Mouse (Mus musculus) heart, adult 2 months (tissue): ENCODE measurements around the gene Fancg. TPM values are rescaled to one million over a fixed set of nuclear protein-coding genes. Genes with fewer than 3 reads are reported as not detected.
"Not testable (repeated sequence)": the region's sequence is repeated elsewhere in the genome, so short reads cannot be mapped to it uniquely, and the experiment has no call there.

ENCODE experiments used
- DNase-seq, 2 experiments: peaks; one replicate each; pipeline ENCODE4 v3.0.0; 2021
- H3K27ac ChIP-seq: fragments of 200-600 bp; 2 replicates; pipeline ENCODE4 v1.8.1; 2022
- H3K27me3 ChIP-seq: fragments of 200-500 bp; 2 replicates; pipeline ENCODE4 v1.6.1; 2012; ENCODE audit warnings: mild to moderate bottlenecking, low read length, inconsistent platforms, mixed read lengths; ENCODE audit not compliant: control insufficient read depth, insufficient read depth
- H3K36me3 ChIP-seq: fragments of 200-500 bp; 2 replicates; pipeline ENCODE4 v1.6.1; 2012; ENCODE audit warnings: low read length, inconsistent platforms; ENCODE audit not compliant: control insufficient read depth, insufficient read depth
- H3K4me1 ChIP-seq: fragments of 200-500 bp; 2 replicates; pipeline ENCODE4 v1.6.1; 2011; ENCODE audit warnings: low read length; ENCODE audit not compliant: control insufficient read depth, insufficient read depth
- H3K4me3 ChIP-seq: fragments of 200-600 bp; 2 replicates; pipeline ENCODE4 v1.8.1; 2022
- H3K79me2 ChIP-seq: fragments of 200-500 bp; replicated peaks from 2 replicates; pipeline ENCODE4 v1.6.1; 2012; ENCODE audit warnings: mild to moderate bottlenecking, inconsistent platforms, low read length, moderate library complexity, mixed read lengths; ENCODE audit not compliant: control insufficient read depth, insufficient read depth
- H3K9ac ChIP-seq: fragments of 200-500 bp; 2 replicates; pipeline ENCODE4 v1.6.1; 2012; ENCODE audit warnings: low read depth, mild to moderate bottlenecking, control low read depth, inconsistent platforms, low read length, mixed read lengths
- CTCF ChIP-seq: fragments of 200-600 bp; IDR thresholded peaks from 2 replicates; pipeline ENCODE4 v1.8.1; 2022; ENCODE audit warnings: antibody characterized with exemption, mild to moderate bottlenecking, moderate library complexity
- EP300 ChIP-seq: fragments of 200-500 bp; IDR thresholded peaks from 2 replicates; pipeline ENCODE4 v1.6.1; 2011; ENCODE audit warnings: low read depth, low read length, control low read depth; ENCODE audit not compliant: insufficient read depth
- POLR2A ChIP-seq: fragments of 200-500 bp; IDR thresholded peaks from 2 replicates; pipeline ENCODE4 v1.6.1; 2011; ENCODE audit warnings: mild to moderate bottlenecking, low read depth, low read length, control low read depth; ENCODE audit not compliant: insufficient read depth
- WGBS: fragments of 180-500 bp; shearing (Covaris S2); methylation state at CpG from one replicate; pipeline ENCODE4 v1.1.7; 2018; 5-methylcytosine and 5-hydroxymethylcytosine counted together
- intact Hi-C: fragments of 180-260 bp; cut with DNase I; formaldehyde crosslinking; loops from one replicate; pipeline ENCODE4 v1.15.1; 2025
- polyA plus RNA-seq: library from polyadenylated mRNA; depleted of rRNA; stranded (reverse); fragments of >200 nt; gene quantifications from 2 replicates; pipeline ENCODE4 v1.2.3, GENCODE M21; 2012
- total RNA-seq, 2 experiments: library from RNA; stranded (reverse); gene quantifications; 2 replicates each; pipeline ENCODE4 v1.2.3; 2021

Gene Fancg
- total and polyA plus RNA-seq, 3 experiments = 2.8 to 3.9 (median 3.2) TPM

DNA sequence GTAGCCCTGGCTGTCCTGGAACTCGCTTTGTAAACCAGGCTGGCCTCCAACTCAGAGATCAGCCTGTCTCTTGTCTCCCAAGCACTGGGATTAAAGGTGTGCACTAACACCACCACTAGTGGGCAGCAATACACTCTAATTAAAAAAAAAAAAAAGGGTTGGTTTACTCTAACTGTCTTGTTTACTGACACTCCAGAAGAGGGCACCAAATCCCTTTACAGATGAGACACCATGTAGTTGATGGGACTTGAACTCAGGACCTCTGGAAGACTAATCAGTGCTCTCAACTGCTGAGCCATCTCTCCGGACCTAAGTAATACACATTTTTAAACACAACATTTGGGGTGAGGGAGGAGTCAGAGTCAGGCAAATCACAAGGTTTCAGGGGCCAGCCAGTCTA is 4.5 kb downstream of the Fancg start:
- H3K36me3 ChIP-seq = no peaks in the 10 kb centered on the region
- intact Hi-C loops = loop anchor here (1.0 kb wide), 1 partner anchor 20 kb away; the partner anchor contains the start of gene Pigo
- TF ChIP-seq EP300 = no peak
- peak; percentile 84 for TF ChIP-seq CTCF
- peaks cover 4% of the 10 kb centered on the region; the same call in 1 of the 2 replicates for H3K4me1 ChIP-seq
- 51% methylated on average over 2 of the region's 2 CpGs for WGBS
- no peak for DNase-seq
- H3K27me3 ChIP-seq = no peaks in the 10 kb centered on the region
- no peak overlapping the region for H3K4me3 ChIP-seq
- H3K9ac ChIP-seq = no peak overlapping the region
- no peak overlapping the region for H3K27ac ChIP-seq
- H3K79me2 ChIP-seq = no peaks in the 10 kb centered on the region

DNA sequence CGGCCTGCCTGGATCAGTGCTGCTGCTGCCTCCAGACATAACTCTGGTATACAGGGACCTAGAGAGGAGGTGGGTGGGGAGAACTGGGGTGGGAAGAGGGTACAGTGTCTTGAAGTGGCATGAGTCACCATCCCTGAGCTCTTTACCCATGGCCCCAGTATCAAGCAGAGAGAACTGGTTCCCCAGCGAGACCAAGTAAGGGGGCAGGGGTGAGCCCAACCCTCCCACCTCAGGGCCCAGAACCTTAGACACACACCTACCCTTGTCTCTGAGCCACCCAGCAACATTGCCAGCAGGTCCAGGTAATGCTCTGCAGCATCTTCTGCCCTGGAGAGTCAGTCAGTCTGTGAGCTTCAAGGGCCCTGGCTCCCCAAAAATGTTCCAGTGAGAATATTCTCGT is 5.4 kb downstream of the Fancg start:
- Histone ChIP-seq H3K79me2 (no peaks in the 10 kb centered on the region), H3K9ac (no peak overlapping the region), H3K27me3 (no peaks in the 10 kb centered on the region), H3K4me3 (no peak overlapping the region), H3K4me1 (peaks cover 6% of the 10 kb centered on the region; the same call in 1 of the 2 replicates), H3K27ac (no peak overlapping the region), H3K36me3 (no peaks in the 10 kb centered on the region)
- intact Hi-C loops = loop anchor here (1.0 kb wide), 1 partner anchor 20 kb away; the partner anchor contains the start of gene Pigo
- TF ChIP-seq POLR2A (no peak), EP300 (no peak), CTCF (no peak)
- no peak for DNase-seq
- WGBS = 96% methylated on average over 3 of the region's 3 CpGs

DNA sequence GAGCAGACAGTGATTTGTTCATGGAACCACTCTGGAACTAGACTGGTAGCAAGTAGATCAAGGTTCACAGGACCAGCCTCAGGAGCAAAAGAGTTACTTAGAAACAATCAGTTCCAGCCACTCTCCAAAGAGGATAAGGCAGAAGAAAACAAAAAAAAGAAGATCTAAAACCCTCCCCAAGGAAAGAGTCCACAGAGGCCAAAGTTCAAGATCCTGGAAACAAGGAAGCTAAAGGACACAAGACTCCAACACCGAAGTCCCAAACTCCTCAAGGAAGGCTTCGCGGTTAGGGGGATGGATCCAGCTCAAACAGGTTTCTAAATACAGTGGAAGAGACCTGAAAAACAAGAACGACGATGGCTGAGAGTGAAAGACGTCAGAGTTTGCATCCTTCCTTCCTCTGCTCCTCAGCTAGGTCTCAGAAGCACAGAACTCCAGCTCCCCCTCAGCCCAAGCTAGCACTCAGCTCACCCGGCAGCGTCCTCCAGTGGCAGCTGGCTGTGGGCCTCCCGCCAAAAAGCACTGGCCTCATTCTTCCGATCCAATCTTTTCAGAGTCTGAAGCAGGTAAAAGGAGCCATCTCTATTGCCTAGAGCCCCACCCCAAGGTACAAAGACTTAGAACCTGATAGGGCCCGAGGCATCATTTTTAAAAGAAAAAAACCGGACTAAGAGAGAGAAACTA is 7.4 kb downstream of the Fancg start:
- H3K36me3 ChIP-seq = peaks cover 12% of the 10 kb centered on the region
- no peak overlapping the region for H3K27ac ChIP-seq
- peaks cover 2% of the 10 kb centered on the region; the same call in 1 of the 2 replicates for H3K79me2 ChIP-seq
- no peak for DNase-seq
- H3K9ac ChIP-seq = no peak overlapping the region
- H3K4me3 ChIP-seq = no peak overlapping the region
- TF ChIP-seq CTCF (no peak), POLR2A (no peak)
- intact Hi-C loops = no loop called here
- peaks cover 5% of the 10 kb centered on the region for H3K4me1 ChIP-seq
- H3K27me3 ChIP-seq = no peaks in the 10 kb centered on the region
- WGBS = 70% methylated on average over 12 of the region's 12 CpGs

DNA sequence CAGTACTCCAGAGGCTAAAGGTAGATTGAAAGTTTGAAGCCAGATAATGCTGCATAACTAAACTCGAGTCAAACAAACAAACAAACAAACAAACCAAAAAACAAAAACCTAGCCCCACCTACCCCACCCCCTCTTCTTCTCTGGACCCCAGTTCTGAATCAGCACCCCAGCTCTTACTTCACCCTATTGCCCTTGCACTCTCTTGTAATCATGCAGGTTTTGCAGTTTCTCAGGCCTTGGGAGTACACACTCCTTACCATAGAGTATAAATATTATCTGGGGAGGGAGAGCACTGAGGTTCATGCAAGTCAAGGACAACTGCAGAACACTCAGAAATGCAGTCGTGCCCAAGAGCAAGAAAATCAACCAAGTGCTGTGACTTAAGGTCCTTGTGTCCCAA is 9.0 kb downstream of the Fancg start:
- Histone ChIP-seq H3K36me3 (peaks cover 22% of the 10 kb centered on the region), H3K79me2 (peaks cover 3% of the 10 kb centered on the region; the same call in 1 of the 2 replicates), H3K4me3 (no peak overlapping the region), H3K27ac (no peak overlapping the region), H3K4me1 (peaks cover 8% of the 10 kb centered on the region), H3K27me3 (no peaks in the 10 kb centered on the region), H3K9ac (no peak overlapping the region)
- intact Hi-C loops = no loop called here
- 92% methylated on average over 2 of the region's 2 CpGs for WGBS
- TF ChIP-seq CTCF (no peak), POLR2A (no peak), EP300 (no peak)
- DNase-seq = no peak

DNA sequence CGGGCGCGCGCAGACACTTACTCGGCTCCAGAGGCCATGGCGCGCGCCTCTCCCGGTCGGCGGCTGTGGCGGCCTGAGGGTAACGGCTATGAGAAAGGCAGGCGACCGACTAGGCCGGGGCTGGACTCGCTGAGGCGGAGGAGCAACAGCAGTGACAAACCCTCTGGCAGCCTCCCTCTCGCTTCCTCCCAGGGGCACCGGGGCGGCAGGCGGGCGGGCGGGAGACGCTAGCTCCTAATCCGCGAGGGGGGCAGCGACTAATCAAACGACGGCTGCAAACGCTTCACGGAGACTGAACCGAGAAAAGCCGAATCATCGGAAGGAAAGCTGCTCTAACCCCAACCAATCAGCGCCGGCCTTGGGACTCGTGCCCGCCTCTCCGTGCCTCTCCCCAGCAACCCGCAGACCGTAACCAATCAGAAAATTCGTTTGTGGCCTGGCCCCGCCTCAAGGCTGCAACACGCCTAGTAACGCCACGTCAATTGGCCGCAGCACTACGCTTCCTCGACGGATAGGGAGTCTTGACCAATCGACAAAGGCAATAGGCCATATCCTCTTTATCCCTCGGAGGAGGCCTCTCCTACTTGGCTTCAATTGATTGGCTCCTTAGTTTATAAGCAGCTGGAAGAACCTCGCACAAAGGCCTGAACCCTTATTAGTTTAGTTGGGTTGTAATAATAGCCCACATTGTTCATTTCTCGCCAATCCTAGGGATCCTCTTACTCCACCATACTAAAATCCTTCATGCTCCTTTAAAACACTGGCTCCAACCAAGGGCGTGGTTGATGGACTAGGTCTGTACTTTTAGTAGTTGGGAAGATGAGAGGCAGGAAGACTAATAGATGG is 9.9 kb downstream of the Fancg start, which contains the start of gene Vcp:
Vcp (minus strand) TSS at position 367 of the 846 bp plus-strand sequence.
- H3K4me1 ChIP-seq, H3K79me2 ChIP-seq, H3K27me3 ChIP-seq, intact Hi-C loops: not testable (repeated sequence)
- Histone ChIP-seq H3K9ac (peak within 1 kb of the TSS; percentile 99), H3K27ac (peak within 1 kb of the TSS; percentile 98), H3K36me3 (peaks cover 26% of the 10 kb centered on the region), H3K4me3 (peak within 1 kb of the TSS; percentile 81)
- peak; percentile 27; the same call in 1 of the 2 replicates for TF ChIP-seq POLR2A
- 1% methylated on average over 56 of the region's 56 CpGs for WGBS
- peak; percentile 98 to 99 for DNase-seq

DNA sequence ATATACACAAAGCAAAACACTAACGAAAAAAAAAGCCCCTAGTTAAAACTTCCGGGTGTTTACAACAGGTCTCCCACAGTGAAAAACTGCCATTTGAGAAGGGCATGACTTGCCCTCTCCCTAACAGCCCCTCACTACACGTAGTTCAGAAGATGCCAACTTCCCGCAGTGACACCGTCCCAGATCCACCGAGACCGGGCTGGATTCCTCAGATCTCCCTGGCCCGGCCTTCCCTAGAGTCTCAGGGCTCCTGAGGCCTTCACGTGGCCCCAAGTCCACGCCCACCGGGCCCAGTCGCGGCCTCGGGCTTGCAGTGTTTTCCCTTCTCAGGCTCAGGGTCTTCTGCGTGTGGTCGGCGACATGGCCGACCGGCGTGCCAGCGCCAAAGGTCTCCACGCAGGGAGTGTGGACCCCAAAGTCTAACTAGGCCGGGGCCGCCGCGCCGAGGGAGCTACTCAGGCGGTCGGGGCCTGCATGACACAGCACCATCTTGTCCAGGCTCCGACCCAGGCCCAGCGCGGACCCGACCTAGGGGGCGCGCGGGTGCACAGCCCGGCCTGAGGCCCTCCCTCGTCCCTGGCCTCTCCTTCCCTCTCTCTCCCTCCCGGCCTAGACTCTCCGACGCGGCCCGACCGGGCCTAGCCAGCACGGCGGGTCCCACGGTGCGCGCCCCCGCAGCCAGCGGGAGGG is 10.7 kb downstream of the Fancg start:
- Histone ChIP-seq H3K9ac (peak overlapping the region; percentile 99), H3K79me2 (peaks cover 3% of the 10 kb centered on the region; the same call in 1 of the 2 replicates), H3K27ac (peak overlapping the region; percentile 98), H3K4me1 (peaks cover 8% of the 10 kb centered on the region), H3K36me3 (peaks cover 30% of the 10 kb centered on the region), H3K27me3 (no peaks in the 10 kb centered on the region), H3K4me3 (peak overlapping the region; percentile 81)
- intact Hi-C loops = no loop called here
- under 1% methylated on average over 51 of the region's 51 CpGs for WGBS
- TF ChIP-seq EP300 (0 out of 2 replicates have a peak, but pooled peaks have one; percentile 22), CTCF (peak; percentile 52), POLR2A (peak; percentile 34; the same call in 1 of the 2 replicates)
- DNase-seq = peak; percentile 82 to 85
